Mouse (Mus musculus) kidney, adult 18-20 months (tissue): ENCODE data around the gene Zfp697.
"Not testable (repeated sequence)": the region's sequence is repeated elsewhere in the genome, so short reads cannot be mapped to it uniquely, and the experiment has no call there.

ENCODE experiments used
- DNase-seq: peaks from one replicate; pipeline ENCODE4 v3.0.0; 2021

Zfp697 gene

GRCm38 (mm10) chr3:98374062-98374719, 8.1 kb upstream of the Zfp697 start:
- DNase-seq, result no peak

GRCm38 (mm10) chr3:98374980-98375379, 7.3 kb upstream of the Zfp697 start:
- no peak for DNase-seq

GRCm38 (mm10) chr3:98378267-98378666, 4.0 kb upstream of the Zfp697 start:
- DNase-seq, result no peak

GRCm38 (mm10) chr3:98379236-98379635, 3.0 kb upstream of the Zfp697 start:
- DNase-seq, result peak; percentile 54

GRCm38 (mm10) chr3:98381677-98382245, 500 bp upstream of the Zfp697 start:
- peak; percentile 22 for DNase-seq

GRCm38 (mm10) chr3:98383024-98383790, 946 bp downstream of the Zfp697 start:
- DNase-seq, result peak; percentile 30

- DNase-seq, result peak; percentile 1
Observed at GRCm38 (mm10) chr3:98387086-98387485, 4.8 kb downstream of the Zfp697 start.

- peak; percentile 41 for DNase-seq
Observed at GRCm38 (mm10) chr3:98387756-98388155, 5.5 kb downstream of the Zfp697 start.

GRCm38 (mm10) chr3:98389305-98389704, 7.0 kb downstream of the Zfp697 start:
- DNase-seq, result no peak

- peak; percentile 1 for DNase-seq
Observed at GRCm38 (mm10) chr3:98404268-98404895, 22.1 kb downstream of the Zfp697 start.

- not testable (repeated sequence) for DNase-seq
Observed at GRCm38 (mm10) chr3:98405877-98406276, 23.6 kb downstream of the Zfp697 start.

GRCm38 (mm10) chr3:98406569-98407144, 24.4 kb downstream of the Zfp697 start:
- DNase-seq, result peak; percentile 2

GRCm38 (mm10) chr3:98407261-98407780, 25.1 kb downstream of the Zfp697 start:
- DNase-seq, result not testable (repeated sequence)

GRCm38 (mm10) chr3:98410619-98411580, 28.6 kb downstream of the Zfp697 start:
- DNase-seq, result peak; percentile 11

GRCm38 (mm10) chr3:98413733-98414132, 31.5 kb downstream of the Zfp697 start:
- DNase-seq, result no peak

- DNase-seq, result peak; percentile 7
Observed at GRCm38 (mm10) chr3:98414296-98414695, 32.0 kb downstream of the Zfp697 start.

- peak; percentile 54 for DNase-seq
Observed at GRCm38 (mm10) chr3:98416426-98417250, 34.4 kb downstream of the Zfp697 start.

GRCm38 (mm10) chr3:98417328-98417727, 35.1 kb downstream of the Zfp697 start:
- peak; percentile 93 for DNase-seq

- peak; percentile 42 for DNase-seq
Observed at GRCm38 (mm10) chr3:98418991-98419785, 36.9 kb downstream of the Zfp697 start.

- peak; percentile 61 for DNase-seq
Observed at GRCm38 (mm10) chr3:98419786-98420070, 37.5 kb downstream of the Zfp697 start.
